Mouse (Mus musculus) hindbrain, embryonic 11.5 days (tissue): ENCODE measurements around the gene Slc4a7. TPM values are rescaled to one million over a fixed set of nuclear protein-coding genes. Genes with fewer than 3 reads are reported as not detected.

ENCODE experiments used
- polyA plus RNA-seq: library from polyadenylated mRNA; unstranded; fragments of >200 nt; fragmentation: Nextera tagmentation; extraction: Ambion mirVana; gene quantifications from 2 replicates; pipeline ENCODE4 v1.2.1, GENCODE M21; 2014

Slc4a7 gene
- polyA plus RNA-seq, 1 experiment from 2014 or later: 38.4 TPM

Other genes with a start within 250 kb of the Slc4a7 start
- gene Nek10, start 101.1 kb downstream of the Slc4a7 start, polyA plus RNA-seq: 0.06 and 0.19 TPM in 2 replicates